Mouse (Mus musculus): ENCODE results near the gene Lect2. TPM values are rescaled to one million over a fixed set of nuclear protein-coding genes. Genes with fewer than 3 reads are reported as not detected.
A peak's percentile ranks its signal among the peaks of the same experiment; 100 is the strongest.

Lect2 gene
- total and polyA plus RNA-seq, 2 experiments: 106 to 425 TPM

DNA sequence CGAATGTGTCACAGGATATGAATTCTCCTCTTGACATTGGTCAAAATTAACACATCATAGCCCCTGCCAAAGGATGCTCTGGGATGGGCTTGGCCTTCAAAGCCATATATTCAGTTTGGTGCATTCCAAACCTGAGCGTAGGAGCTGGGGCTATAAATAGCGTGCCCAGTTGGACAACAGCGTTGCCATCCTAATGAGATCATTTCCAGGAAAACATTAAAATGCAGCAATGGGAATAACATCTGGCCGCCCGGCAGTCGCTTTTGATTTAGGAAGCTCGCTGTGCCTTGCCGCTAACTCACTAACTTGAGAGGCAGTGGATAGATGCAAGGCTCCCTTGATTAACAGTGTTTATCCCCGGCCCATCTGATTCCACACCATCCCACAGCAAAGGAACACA is 18.0 kb upstream of the Lect2 start:
- no peak overlapping the region for H3K9ac ChIP-seq (ENCODE audit: low read depth, low read length)
- no peaks in the 10 kb centered on the region for H3K79me2 ChIP-seq (ENCODE audit: control insufficient read depth, insufficient read depth, low read length)
- WGBS: 87% methylated on average over 10 of the region's 10 CpGs
- H3K4me3 ChIP-seq (ENCODE audit: insufficient read depth, low read depth, low read length): no peak overlapping the region
- DNase-seq (ENCODE audit: extremely low read depth, low read depth, low spot score): no peak
- H3K36me3 ChIP-seq (ENCODE audit: control insufficient read depth, insufficient read depth, low read length): no peaks in the 10 kb centered on the region
- no peak overlapping the region for H3K27ac ChIP-seq (replicated peaks; ENCODE audit: insufficient read depth, low read depth, low read length)
- no peak for TF ChIP-seq CTCF (IDR thresholded peaks at IDR 0.05; ENCODE audit: low read depth, low read length)
- TF ChIP-seq POLR2A (IDR thresholded peaks at IDR 0.05; ENCODE audit: extremely low read depth, insufficient read depth, low read length): no peak
- H3K27me3 ChIP-seq (ENCODE audit: control insufficient read depth, insufficient read depth, low read length): no peaks in the 10 kb centered on the region
- H3K4me1 ChIP-seq (ENCODE audit: control insufficient read depth, insufficient read depth, low read length): peaks cover 2% of the 10 kb centered on the region; the same call in 1 of the 2 replicates

DNA sequence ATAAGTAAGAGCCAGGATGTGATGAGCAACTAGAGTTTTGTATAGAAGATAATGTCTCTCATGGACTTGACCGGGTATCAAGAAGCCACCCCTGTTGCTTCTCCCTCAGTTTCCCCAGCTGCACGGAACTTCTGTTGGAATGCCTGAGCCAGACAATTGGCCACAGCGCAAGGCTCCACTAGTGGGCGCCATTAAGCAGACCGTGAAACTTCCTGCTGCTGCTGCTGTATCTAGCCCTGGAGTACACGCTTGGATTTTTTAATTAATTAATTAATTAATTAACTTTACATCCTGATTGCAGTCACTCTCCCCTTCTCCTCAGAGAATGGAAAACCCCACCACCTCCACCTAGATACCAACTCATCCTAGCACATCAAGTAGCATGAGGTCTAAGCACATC is 14.8 kb upstream of the Lect2 start:
- no peaks in the 10 kb centered on the region for H3K36me3 ChIP-seq (ENCODE audit: control insufficient read depth, insufficient read depth, low read length)
- H3K27me3 ChIP-seq (ENCODE audit: control insufficient read depth, insufficient read depth, low read length): no peaks in the 10 kb centered on the region
- peak; percentile 85 for TF ChIP-seq CTCF (IDR thresholded peaks at IDR 0.05; ENCODE audit: low read depth, low read length)
- TF ChIP-seq POLR2A (IDR thresholded peaks at IDR 0.05; ENCODE audit: extremely low read depth, insufficient read depth, low read length): no peak
- H3K9ac ChIP-seq (ENCODE audit: low read depth, low read length): no peak overlapping the region
- WGBS: 47% methylated on average over 6 of the region's 6 CpGs
- peak; percentile 17 for DNase-seq (ENCODE audit: extremely low read depth, low read depth, low spot score)
- no peak overlapping the region for H3K4me3 ChIP-seq (ENCODE audit: insufficient read depth, low read depth, low read length)
- no peak overlapping the region for H3K27ac ChIP-seq (replicated peaks; ENCODE audit: insufficient read depth, low read depth, low read length)
- H3K79me2 ChIP-seq (ENCODE audit: control insufficient read depth, insufficient read depth, low read length): no peaks in the 10 kb centered on the region
- peaks cover 22% of the 10 kb centered on the region for H3K4me1 ChIP-seq (ENCODE audit: control insufficient read depth, insufficient read depth, low read length)

DNA sequence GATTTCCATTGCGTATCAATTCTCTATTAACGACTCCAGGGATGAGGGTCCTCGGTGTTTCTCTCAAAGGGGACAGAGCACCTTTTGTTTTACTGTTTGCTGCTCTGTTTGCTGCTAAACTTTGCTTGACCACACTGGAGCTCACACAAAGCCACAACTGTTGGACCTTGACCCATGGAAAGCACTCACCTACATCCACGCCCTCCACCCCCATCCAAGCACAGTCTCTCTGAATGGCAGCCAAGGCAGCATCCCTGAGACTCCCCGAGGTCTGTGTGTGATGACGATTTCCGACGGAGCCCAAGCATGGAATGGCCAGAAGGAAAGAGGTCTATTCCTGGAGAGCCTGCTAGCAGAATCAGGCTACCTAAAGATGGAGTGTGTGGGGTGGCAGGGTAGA is 12.8 kb upstream of the Lect2 start:
- no peak overlapping the region for H3K9ac ChIP-seq (ENCODE audit: low read depth, low read length)
- peaks cover 22% of the 10 kb centered on the region for H3K4me1 ChIP-seq (ENCODE audit: control insufficient read depth, insufficient read depth, low read length)
- no peaks in the 10 kb centered on the region for H3K27me3 ChIP-seq (ENCODE audit: control insufficient read depth, insufficient read depth, low read length)
- H3K36me3 ChIP-seq (ENCODE audit: control insufficient read depth, insufficient read depth, low read length): no peaks in the 10 kb centered on the region
- H3K4me3 ChIP-seq (ENCODE audit: insufficient read depth, low read depth, low read length): no peak overlapping the region
- no peaks in the 10 kb centered on the region for H3K79me2 ChIP-seq (ENCODE audit: control insufficient read depth, insufficient read depth, low read length)
- no peak overlapping the region for H3K27ac ChIP-seq (replicated peaks; ENCODE audit: insufficient read depth, low read depth, low read length)
- peak; percentile 89 for DNase-seq (ENCODE audit: extremely low read depth, low read depth, low spot score)
- TF ChIP-seq POLR2A (IDR thresholded peaks at IDR 0.05; ENCODE audit: extremely low read depth, insufficient read depth, low read length): no peak
- 23% methylated on average over 8 of the region's 8 CpGs for WGBS

GRCm38 (mm10) chr13:56559841-56560370 is 11.6 kb upstream of the Lect2 start:
- Histone ChIP-seq H3K27ac (replicated peaks; ENCODE audit: insufficient read depth, low read depth, low read length) (peak overlapping the region; percentile 14), H3K79me2 (ENCODE audit: control insufficient read depth, insufficient read depth, low read length) (no peaks in the 10 kb centered on the region), H3K36me3 (ENCODE audit: control insufficient read depth, insufficient read depth, low read length) (no peaks in the 10 kb centered on the region), H3K4me3 (ENCODE audit: insufficient read depth, low read depth, low read length) (no peak overlapping the region), H3K4me1 (ENCODE audit: control insufficient read depth, insufficient read depth, low read length) (peaks cover 25% of the 10 kb centered on the region), H3K9ac (ENCODE audit: low read depth, low read length) (no peak overlapping the region), H3K27me3 (ENCODE audit: control insufficient read depth, insufficient read depth, low read length) (no peaks in the 10 kb centered on the region)
- DNase-seq (ENCODE audit: extremely low read depth, low read depth, low spot score): peak; percentile 48
- TF ChIP-seq CTCF (IDR thresholded peaks at IDR 0.05; ENCODE audit: low read depth, low read length) (no peak), POLR2A (IDR thresholded peaks at IDR 0.05; ENCODE audit: extremely low read depth, insufficient read depth, low read length) (no peak)
- WGBS: 31% methylated on average over 6 of the region's 6 CpGs

DNA sequence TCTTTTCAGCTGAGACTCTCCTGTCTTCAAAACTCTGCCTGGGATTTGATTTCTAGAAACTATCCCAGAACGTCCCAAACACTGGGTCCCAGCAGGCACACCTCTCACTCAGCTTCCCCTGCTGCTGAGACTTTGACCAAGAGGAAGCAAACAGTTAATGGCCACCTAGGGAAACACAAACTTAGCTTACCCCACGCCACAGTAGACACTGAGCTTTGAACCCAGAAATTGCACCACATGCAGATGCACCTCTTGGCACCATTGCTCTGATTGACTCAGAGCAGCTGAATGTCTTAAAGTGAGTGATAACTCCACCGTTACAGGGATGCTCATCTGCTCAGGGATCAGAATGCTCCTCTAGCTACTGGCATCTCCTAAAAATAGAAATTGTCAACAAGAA is 10.5 kb upstream of the Lect2 start:
- Histone ChIP-seq H3K27ac (replicated peaks; ENCODE audit: insufficient read depth, low read depth, low read length) (peak overlapping the region; percentile 56), H3K4me3 (ENCODE audit: insufficient read depth, low read depth, low read length) (no peak overlapping the region), H3K4me1 (ENCODE audit: control insufficient read depth, insufficient read depth, low read length) (peaks cover 25% of the 10 kb centered on the region), H3K9ac (ENCODE audit: low read depth, low read length) (no peak overlapping the region), H3K79me2 (ENCODE audit: control insufficient read depth, insufficient read depth, low read length) (no peaks in the 10 kb centered on the region), H3K27me3 (ENCODE audit: control insufficient read depth, insufficient read depth, low read length) (no peaks in the 10 kb centered on the region), H3K36me3 (ENCODE audit: control insufficient read depth, insufficient read depth, low read length) (no peaks in the 10 kb centered on the region)
- 23% methylated on average over 3 of the region's 3 CpGs for WGBS
- peak; percentile 94 for DNase-seq (ENCODE audit: extremely low read depth, low read depth, low spot score)
- no peak for TF ChIP-seq POLR2A (IDR thresholded peaks at IDR 0.05; ENCODE audit: extremely low read depth, insufficient read depth, low read length)
- TF ChIP-seq CTCF (IDR thresholded peaks at IDR 0.05; ENCODE audit: low read depth, low read length): no peak

DNA sequence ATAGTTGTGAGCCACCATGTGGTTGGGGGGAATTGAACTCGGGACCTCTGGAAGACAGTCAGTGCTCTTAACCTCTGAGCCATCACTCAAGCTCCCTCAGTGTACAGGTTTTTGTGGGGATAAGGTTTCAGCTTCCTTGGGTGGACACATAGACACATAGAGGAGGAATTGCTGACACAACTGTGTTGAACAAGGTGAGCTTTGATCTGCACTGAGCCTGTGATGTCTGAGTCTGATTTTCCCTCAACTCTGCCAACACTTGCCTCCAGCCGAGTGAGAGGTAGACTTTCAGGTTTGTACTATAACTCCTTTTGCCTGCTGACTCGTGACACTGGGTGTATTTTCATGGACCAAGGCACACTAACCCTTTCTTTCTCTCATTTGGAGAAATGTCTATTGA is 8.4 kb upstream of the Lect2 start:
- H3K4me3 ChIP-seq (ENCODE audit: insufficient read depth, low read depth, low read length): no peak overlapping the region
- peak; percentile 84 for DNase-seq (ENCODE audit: extremely low read depth, low read depth, low spot score)
- H3K36me3 ChIP-seq (ENCODE audit: control insufficient read depth, insufficient read depth, low read length): no peaks in the 10 kb centered on the region
- H3K27me3 ChIP-seq (ENCODE audit: control insufficient read depth, insufficient read depth, low read length): no peaks in the 10 kb centered on the region
- 56% methylated on average over 3 of the region's 3 CpGs for WGBS
- no peak for TF ChIP-seq CTCF (IDR thresholded peaks at IDR 0.05; ENCODE audit: low read depth, low read length)
- no peak for TF ChIP-seq POLR2A (IDR thresholded peaks at IDR 0.05; ENCODE audit: extremely low read depth, insufficient read depth, low read length)
- H3K9ac ChIP-seq (ENCODE audit: low read depth, low read length): no peak overlapping the region
- H3K79me2 ChIP-seq (ENCODE audit: control insufficient read depth, insufficient read depth, low read length): no peaks in the 10 kb centered on the region
- peaks cover 25% of the 10 kb centered on the region for H3K4me1 ChIP-seq (ENCODE audit: control insufficient read depth, insufficient read depth, low read length)
- 0 out of 2 replicates have a peak overlapping the region, but pooled peaks have one; percentile 16 for H3K27ac ChIP-seq (replicated peaks; ENCODE audit: insufficient read depth, low read depth, low read length)

Measured in liver, adult 2 months (tissue).